Mouse (Mus musculus): ENCODE data around the gene Pgls. TPM values are rescaled to one million over a fixed set of nuclear protein-coding genes. Genes with fewer than 3 reads are reported as not detected.

The Pgls gene
- 100 to 1,000 TPM; 116 to 141 (median 124) TPM for total RNA-seq (2022)

DNA sequence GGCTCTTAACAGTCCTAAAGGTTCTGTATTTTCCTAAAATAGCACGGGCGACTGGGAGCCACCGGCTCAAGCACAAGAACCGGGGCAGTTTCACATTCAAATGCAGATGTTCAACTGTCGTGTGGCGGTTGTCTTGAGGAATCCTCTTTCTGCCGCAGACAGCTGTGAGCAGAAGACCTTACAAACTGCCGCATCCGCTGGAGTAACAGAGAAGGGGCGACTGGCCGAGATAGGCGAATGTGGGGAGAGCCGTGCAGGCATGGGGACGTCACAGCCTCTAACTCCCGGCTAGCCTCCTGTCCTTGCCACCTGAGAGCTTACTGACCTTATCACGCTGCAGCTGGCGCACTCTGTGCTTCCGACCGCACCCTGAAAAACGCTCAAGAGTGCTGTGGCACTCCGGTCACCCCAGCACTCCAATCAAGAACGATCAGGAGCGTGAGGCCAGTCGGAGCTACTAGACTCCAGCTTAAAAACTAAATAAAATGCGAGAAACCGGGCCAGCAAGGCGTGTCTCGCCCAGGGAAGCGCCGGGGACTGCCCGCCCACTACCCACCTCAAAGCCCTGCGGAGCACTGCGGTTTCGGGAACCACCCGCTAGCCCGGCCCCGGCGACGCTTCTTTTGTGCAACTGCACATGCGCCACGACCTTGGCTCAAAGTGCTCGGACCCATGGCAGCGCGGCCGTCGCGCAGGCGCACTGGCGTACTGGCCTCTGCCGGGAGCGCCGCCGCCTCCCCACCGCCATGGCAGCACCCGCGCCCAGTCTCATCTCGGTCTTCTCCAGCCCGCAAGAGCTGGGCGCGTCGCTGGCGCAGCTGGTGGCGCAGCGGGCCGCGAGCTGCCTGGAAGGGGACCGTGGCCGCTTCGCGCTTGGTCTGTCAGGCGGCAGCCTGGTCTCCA is at the start of gene Pgls:
TSS of gene Pgls (plus strand) at position 706 of the 903 bp plus-strand sequence.
- DNase-seq = peak; percentile 94

DNA sequence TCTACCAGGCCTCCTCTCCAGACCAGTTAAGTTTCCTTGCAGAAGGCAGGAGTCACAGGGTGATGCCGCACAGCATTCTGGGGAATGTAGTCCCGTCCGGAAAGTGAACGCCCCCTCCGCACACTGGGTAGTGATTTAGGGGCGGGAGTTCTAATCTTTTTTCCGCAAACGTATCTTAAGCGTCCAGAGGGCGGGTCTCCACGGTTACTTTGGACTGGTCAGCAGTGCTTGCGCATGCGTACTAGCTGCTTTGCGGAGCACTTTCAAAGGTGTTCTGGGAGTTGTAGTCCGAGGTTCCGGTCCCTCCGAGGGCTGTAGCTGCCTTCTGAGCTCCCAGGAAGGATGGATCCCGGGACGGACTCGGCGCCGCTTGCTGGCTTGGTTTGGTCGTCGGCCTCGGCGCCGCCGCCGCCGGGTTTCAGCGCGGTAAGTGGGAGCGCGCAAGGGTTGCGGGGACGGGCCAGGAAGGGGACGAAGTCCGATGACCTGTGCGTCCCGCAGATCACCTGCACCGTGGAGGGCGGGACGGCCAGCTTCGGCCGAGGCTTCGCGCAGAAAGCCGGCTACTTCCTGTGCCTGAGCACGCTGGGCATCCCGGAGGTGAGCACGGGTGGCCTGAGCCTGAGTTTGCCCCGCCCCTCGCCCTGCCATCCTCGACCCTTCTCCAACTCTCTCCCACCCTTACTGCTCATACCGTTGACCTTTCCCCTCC is 49.2 kb upstream of the Pgls start, which contains the start of gene Mvb12a:
TSS of gene Mvb12a (plus strand) at position 291 of the 712 bp plus-strand sequence.
- peak; percentile 99 for DNase-seq

DNA sequence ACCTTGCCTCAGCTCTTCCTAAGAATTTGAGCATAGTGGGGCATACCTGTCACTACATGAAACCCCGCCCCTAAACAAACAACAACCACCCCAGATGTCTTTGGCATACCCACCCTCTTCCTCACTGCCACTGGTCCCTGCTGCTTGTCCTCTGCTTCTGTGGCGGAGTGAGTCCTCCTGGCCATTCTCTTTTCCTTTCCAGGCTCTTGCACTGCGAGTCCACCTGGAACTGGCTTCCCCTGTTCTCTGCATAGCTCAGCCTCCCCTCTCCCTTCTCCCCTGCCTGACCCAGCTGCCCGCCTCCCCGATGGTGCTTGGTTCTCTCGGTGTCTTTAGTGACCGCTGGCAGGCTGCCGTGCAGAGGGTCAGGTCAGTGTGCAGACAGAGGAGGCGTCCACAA is 48.2 kb upstream of the Pgls start:
- no peak for DNase-seq

DNA sequence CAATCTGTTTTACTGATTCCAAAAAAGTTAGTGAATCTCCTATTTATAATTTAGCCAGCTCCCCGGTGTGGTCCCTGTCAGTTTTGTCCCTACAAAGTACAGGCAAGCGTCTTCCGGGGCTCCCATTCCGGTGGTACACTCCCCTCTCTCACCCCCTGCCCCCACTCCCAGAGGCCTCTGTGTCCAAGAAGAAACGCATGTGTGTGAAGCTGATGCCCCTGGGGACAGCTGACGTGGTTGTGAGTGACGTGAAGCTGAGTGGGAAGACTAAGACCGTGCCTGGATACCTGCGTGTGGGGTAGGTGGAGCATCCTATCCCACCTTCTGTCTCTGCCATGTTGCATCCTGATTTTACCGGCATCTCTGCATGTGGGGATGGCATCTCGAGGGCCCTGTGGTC is 46.9 kb upstream of the Pgls start:
- DNase-seq = no peak

DNA sequence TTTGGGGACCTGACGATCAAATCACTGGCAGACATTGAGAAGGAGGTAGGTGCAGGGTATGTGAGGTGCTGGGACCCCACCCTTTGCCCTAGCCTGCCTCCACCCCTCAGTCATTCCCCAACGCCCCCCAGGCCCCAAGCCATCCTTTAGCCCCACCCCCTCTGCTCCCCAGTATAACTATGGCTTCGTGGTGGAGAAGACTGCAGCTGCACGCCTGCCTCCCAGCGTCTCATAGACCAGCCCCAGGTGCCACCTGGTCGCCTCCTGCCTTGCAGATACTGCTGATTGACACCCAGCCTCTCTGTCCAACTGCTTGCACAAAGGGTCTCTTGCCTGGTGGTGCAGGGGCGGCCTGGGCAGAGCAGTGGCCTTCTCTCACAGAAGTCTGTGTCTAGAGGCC is 44.4 kb upstream of the Pgls start:
- no peak for DNase-seq

DNA sequence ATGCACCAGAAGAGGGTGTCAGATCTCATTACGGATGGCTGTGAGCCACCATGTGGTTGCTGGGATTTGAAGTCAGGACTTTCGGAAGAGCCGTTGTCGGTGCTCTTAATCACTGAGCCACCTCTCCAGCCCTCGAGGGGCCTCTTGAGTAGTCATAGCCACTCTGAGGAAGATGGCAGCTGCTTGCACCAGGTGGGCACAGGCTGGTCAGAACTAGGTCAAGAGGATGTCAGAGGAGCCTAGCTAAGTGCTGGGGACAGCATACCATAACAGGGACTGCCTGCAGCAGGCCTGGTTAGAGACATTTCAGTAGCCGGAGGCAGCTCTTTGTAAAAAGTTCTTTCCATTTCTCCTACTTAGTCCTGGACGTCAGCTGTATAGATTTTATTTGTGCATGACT is 41.2 kb upstream of the Pgls start:
- no peak for DNase-seq

DNA sequence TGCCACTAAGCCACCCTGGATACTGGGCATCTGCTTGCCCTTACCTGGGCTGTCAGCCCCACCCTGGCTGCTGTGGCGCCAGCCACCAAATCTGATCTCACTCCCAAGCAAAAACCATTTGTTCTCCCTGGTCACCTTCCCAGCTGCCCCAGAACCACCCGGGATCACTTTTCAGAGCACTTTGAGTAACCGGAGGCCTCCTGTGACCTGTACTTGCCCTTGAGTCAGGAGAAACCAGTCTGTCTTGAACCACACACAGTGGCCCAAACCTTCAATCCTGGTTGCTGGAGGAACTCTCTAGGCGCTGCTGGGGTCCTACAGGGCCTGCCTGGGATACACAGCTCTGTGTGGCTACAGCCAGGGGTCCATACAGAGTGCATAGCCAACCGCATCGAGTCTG is 39.2 kb upstream of the Pgls start:
- DNase-seq = no peak

DNA sequence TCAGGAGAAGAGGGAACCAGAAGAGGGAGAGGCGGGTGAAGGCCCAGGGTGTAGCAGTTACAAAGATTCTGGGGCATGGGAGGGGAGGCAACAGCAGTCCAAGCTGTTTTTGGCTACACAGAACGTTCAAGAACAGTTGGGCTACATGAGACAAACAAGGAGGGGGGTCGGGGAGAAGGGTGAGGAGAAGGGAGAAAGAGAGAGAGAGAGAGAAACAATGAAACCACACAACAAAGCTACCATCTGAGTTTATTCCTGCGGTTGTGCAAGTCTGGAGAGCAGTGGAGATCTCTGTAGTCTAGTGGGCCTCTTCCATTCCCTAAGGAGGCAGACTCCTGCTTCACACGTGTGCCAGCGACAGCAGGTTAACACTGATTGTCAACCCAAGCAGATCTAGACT is 38.0 kb upstream of the Pgls start:
- DNase-seq = no peak

DNA sequence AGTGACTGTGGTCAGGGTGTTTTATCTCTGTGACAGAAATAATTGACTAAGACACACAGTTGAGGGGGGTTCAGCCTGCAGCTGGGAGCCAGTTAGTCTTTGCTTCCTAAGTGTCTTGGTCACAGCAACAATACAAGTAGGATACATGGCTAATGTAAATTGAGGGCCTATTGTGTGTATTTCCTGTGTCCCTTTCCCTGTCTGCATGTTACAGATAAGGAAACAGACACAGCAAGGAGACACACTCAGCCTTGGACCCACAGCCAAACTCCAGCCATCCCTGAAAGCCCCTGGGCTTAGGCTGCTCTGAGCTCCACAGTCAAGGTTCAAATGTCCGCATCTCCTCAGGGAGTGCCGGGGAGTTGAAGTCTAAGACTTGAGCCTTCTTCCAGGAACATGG is 37.3 kb upstream of the Pgls start:
- no peak for DNase-seq

DNA sequence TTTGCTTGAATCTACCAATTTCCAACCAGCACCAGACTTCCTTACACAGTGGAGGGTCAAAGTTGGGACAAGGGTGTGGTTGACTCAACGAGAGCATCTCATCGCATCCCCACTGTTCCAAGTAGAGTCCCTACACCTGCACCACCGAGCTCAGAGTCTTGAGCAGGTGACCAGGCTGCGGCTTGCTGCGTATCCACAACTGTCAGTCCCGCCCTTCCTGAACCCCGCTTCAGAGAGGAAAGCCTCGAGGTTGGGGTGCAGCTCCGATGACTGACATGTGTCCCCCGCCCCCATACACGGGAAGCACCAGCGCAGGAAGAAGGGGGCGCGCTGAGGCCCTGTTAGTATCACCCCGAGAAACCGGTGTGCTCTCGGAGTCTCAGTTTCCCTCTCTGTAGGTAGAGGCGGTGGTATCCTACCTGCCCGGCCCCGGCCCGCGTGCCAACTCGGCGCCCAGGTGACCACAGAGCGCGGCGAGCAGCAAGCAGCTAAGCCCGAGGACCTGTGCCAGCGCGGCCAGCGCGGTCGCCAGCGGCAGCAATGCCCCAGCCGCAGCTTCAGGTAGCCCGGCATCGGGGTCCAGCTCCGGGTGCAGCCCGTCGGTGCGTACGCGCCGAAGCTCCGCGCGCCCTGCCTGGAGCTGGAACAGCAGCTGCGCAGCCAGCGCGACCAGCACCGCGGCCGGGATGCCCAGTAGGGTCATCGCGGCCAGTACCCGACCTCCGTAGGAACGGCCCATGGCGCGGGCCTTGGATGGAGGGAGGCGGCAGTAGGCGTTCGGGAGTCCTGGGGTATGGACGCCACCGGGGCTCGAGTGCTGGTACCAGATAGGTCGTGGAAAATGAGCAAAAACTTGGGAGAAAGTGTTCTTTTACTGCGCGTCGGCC is 33.7 kb upstream of the Pgls start, which contains the start of gene Tmem221:
TSS of gene Tmem221 (minus strand) at position 801 of the 887 bp plus-strand sequence.
- DNase-seq = no peak

DNA sequence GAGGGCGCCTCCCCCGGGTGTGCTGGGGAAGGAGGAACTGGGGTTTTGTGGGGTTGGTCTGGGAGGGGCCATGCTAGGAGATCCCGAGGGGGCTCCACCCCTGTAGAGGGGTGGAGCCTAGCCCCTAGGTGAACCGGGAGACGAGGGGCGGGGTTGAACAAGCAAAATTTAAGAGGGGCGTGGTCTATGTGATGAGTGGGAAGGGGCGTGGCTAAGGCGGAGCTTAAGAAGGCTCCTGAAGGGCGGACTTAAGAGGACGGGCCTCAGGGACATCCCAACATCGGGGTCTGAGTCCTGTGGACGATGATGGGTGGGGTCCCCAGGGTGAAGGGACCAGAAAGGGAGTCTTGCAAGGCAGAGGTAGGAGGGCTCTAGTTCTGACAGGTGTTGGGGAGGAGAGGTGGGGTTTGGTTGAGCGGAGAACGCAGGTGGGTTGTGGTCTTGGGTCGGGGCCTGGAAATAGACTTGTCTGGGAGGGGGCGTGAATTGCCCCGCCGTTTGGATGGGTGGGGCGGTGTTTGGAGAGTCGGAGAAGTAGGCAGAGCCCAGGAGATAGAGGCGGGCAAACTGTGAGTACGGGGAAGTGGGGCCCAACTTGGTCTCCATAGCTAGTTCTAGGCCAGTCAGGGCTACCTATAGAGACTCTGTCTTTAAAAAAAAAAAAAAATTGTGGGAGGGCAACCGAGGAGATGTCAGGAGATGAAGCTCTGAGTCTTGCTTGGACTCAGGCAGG is 32.9 kb upstream of the Pgls start:
- DNase-seq = peak; percentile 87

DNA sequence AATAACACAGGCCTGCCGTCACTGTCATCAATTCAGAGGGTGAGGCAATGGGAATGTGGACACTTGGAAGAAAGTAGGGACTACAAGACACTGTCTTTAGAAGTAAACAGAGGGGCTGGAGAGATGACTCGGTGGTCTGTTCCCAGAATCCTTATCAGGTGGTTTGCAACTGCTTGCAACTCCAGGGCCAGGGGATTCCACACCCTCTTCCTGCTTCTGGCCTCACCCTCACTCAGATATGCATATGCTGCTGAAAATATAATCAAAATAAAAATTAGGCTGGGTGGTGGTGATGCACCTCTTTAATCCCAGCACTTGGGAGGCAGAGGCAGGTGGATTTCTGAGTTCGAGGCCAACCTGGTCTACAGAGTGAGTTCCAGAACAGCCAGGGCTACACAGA is 31.9 kb upstream of the Pgls start:
- no peak for DNase-seq

DNA sequence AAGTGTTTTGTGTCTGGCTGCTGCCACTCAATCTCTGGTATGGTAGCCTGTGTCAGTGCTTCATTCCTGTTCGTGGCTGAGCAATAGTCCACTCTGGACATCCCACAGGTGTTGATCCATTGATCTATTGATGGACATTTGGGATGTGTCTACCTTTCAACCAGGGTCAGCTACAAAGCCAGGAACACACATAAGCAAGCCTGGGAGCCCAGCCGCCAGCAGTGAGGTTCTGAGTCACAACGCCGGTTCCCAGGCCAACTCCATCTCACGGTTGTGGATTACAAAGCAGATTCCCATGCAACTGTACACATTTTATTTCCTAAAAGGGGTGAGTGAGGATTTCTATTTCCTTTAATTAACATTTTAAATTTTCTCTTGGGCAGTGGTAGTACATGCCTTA is 31.2 kb upstream of the Pgls start:
- no peak for DNase-seq

DNA sequence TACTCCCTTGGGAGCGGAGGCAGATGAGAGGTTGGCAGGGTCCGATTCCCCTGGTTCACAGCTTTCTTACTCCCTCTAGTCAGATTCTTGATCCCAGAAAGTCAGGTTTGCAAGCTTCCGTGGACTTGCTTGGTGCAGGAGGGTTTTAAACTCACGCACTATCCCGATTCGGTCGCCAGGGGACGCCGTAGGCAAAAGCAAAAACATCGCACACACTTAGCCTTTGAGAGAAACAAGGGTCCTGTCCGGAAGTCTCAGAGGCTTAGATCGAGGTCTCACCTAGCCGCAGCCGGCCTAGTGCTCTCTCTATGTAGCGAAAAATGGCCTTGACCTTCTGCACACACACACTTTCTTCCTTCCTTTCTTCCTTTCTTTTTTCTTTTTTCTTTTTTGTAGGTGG is 30.6 kb upstream of the Pgls start:
- DNase-seq = no peak

DNA sequence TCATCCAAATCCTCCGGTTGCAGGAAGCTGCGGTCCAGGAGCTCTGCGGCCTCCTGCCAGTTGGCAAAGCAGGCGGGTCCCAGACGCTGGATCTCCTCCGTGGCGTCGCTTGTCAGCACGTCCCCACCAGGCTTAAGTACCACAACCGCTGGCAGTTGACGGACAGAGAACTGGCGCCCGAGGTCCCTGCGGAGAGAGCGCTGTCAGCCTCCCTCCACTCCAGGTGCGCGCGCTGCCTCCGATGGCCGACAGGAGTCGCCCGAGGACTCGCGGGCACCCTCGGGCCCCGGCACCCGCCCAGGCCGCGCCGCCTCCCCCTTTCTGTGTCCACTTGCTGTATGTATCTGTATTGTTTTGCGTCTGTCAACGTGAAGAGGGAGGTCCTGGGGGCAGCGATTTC is 29.2 kb upstream of the Pgls start:
- peak; percentile 70 for DNase-seq

DNA sequence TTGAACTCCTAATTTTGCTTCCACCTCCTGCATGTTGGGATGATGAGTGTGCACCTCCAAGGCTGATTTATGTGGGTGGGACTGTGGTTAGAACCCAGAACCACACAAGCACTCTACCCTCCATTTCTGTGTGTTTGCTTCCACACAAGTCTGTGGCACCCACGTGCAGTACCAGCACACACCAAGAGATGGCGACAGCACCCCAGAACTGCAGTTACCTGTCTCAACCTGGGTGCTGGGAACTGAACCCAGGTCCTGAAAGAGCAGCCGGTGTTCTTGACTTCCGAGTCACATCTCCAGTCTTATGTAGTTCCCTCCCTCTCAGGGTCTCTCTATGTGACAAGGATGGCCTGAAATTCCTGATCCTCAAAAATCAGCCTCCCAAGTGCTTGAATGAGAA is 28.0 kb upstream of the Pgls start:
- no peak for DNase-seq

DNA sequence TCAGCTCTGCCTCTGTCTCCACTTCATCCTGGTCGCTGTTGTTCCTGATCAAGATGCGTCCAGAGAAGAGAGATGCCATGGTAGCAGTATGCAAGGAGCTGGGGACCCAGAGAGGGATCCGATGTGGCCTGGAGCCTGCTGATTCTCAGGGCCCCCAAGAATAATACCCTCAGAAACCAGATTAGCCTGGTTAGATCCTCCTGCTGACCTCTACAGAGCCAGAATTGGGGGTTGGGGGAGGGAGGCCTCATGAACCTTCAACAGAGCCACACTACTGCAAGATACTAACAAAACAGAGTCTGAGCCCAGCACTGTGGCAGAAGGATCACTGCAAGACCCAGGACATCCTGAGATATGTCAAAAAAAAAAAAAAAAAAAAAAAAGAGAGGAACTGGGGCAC is 25.5 kb upstream of the Pgls start, which contains the start of gene Nxnl1:
TSS of gene Nxnl1 (minus strand) at position 101 of the 400 bp plus-strand sequence.
- DNase-seq = no peak

DNA sequence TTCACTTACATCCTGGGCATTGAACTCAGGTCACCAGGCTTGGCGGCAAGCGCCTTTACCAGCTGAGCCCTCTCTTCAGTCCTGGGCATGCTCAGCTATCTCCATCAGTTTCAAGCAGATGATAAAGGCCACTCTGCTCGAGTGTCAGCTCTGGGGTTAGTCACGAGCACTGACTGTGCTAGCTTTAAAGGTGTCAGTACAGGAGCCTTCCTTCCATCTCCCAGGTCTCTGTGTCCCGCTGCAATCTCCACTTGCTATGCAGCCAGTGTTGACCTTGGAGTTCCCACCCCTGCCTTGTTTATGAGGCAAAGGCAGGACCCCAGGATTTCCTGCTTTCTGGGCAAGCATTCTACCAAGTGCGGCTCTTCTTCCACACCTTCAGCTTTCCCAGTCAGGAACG is 24.4 kb upstream of the Pgls start:
- no peak for DNase-seq

DNA sequence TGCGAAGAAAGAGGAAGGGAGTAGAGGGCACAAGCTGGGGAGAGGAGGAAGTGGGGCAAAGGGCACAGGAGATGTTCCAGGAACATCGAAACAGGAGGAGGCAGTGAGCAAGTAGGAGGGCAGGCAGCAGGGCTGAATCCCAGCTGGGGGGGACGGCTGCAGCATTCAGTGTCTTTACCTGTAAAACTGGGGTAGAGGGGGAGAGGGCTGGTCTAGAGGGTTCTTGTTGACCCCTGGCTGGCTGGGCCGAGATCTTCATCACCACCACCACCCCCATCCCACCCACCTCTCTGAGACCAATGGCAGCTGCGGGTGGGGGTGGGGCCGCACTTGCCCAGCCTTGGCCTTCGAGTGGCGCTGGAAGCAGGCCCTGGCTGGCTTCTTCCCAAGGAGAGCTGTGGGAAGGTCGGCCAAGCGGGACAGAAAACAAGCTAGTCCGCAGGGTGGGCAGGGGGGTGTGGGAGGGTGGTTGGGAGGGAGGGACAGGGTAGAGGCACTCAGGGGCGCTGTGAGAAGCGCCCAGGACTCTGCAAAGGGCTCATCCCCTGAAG is 23.5 kb upstream of the Pgls start, which contains the start of gene Slc27a1:
TSS of gene Slc27a1 (plus strand) at position 496 of the 551 bp plus-strand sequence.
- peak; percentile 83 for DNase-seq

DNA sequence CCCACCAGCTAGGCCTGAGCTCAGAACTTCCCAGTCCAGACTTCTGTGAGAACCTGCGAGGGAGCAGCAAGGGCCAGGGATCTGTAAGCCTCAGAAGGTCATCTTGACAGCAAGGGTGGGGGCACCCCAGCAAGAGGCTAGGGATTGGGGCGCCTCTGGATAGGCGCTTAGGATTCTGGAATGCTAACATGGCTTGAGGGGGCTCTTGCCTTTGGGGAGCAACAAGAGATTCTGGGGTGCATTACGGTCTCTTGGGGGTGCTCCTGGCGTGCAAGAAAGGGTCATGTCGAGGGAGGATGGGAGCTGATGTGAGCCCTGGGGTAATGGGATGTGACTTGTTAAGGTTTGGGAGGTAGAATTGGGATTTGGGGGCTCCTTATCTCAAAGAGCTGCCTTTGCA is 23.0 kb upstream of the Pgls start:
- peak; percentile 51 for DNase-seq

Measured in adrenal gland, adult 8-10 months (tissue).